Mouse (Mus musculus): ENCODE data around the gene Usp22. TPM values are rescaled to one million over a fixed set of nuclear protein-coding genes. Genes with fewer than 3 reads are reported as not detected.

Usp22 gene
- polyA plus RNA-seq, 1 experiment from 2014 or later = 149 TPM

- Histone ChIP-seq H3K36me3 (ENCODE audit: control insufficient read depth, insufficient read depth, low read length) (no peaks in the 10 kb centered on the region), H3K9me3 (ENCODE audit: control insufficient read depth, low read length) (no peaks in the 10 kb centered on the region), H3K4me3 (ENCODE audit: low read depth, low read length) (no peak within 1 kb of the TSS), H3K4me1 (ENCODE audit: control insufficient read depth, insufficient read depth, low read length) (no peaks in the 10 kb centered on the region), H3K4me2 (ENCODE audit: low read depth, low read length) (no peak within 1 kb of the TSS), H3K9ac (ENCODE audit: low read depth, low read length) (no peak within 1 kb of the TSS), H3K27ac (replicated peaks; ENCODE audit: low read depth, low read length) (no peak within 1 kb of the TSS), H3K27me3 (replicated peaks; ENCODE audit: control insufficient read depth, insufficient read depth, low read length) (no peaks in the 10 kb centered on the region)
- no peak for DNase-seq (ENCODE audit: low spot score)
- ATAC-seq (ENCODE audit: low read depth) = no peak
- WGBS = 87% methylated on average over 23 of the region's 23 CpGs
These were observed 48.1 kb downstream of the Usp22 start, which contains the start of gene Tnfrsf13b for GRCm38 (mm10) chr11:61126606-61127355. Gene Tnfrsf13b (plus strand): TSS chr11:61126755.

GRCm38 (mm10) chr11:61125970-61126369, 48.9 kb downstream of the Usp22 start:
- Histone ChIP-seq H3K9me3 (ENCODE audit: control insufficient read depth, low read length) (no peaks in the 10 kb centered on the region), H3K27me3 (replicated peaks; ENCODE audit: control insufficient read depth, insufficient read depth, low read length) (no peaks in the 10 kb centered on the region), H3K4me1 (ENCODE audit: control insufficient read depth, insufficient read depth, low read length) (no peaks in the 10 kb centered on the region), H3K36me3 (ENCODE audit: control insufficient read depth, insufficient read depth, low read length) (no peaks in the 10 kb centered on the region), H3K4me3 (ENCODE audit: low read depth, low read length) (no peak overlapping the region), H3K4me2 (ENCODE audit: low read depth, low read length) (no peak overlapping the region), H3K27ac (replicated peaks; ENCODE audit: low read depth, low read length) (no peak overlapping the region), H3K9ac (ENCODE audit: low read depth, low read length) (no peak overlapping the region)
- no peak for DNase-seq (ENCODE audit: low spot score)
- WGBS = 88% methylated on average over 5 of the region's 5 CpGs
- no peak for ATAC-seq (ENCODE audit: low read depth)

- no peaks in the 10 kb centered on the region for H3K36me3 ChIP-seq (ENCODE audit: control insufficient read depth, insufficient read depth, low read length)
- WGBS = 74% methylated on average over 3 of the region's 3 CpGs
- no peaks in the 10 kb centered on the region for H3K9me3 ChIP-seq (ENCODE audit: control insufficient read depth, low read length)
- H3K4me1 ChIP-seq (ENCODE audit: control insufficient read depth, insufficient read depth, low read length) = no peaks in the 10 kb centered on the region
- no peak overlapping the region for H3K9ac ChIP-seq (ENCODE audit: low read depth, low read length)
- ATAC-seq (ENCODE audit: low read depth) (no peak), DNase-seq (ENCODE audit: low spot score) (no peak)
- no peak overlapping the region for H3K4me3 ChIP-seq (ENCODE audit: low read depth, low read length)
- no peak overlapping the region for H3K4me2 ChIP-seq (ENCODE audit: low read depth, low read length)
- H3K27me3 ChIP-seq (replicated peaks; ENCODE audit: control insufficient read depth, insufficient read depth, low read length) = no peaks in the 10 kb centered on the region
- no peak overlapping the region for H3K27ac ChIP-seq (replicated peaks; ENCODE audit: low read depth, low read length)
These were observed 51.0 kb downstream of the Usp22 start for GRCm38 (mm10) chr11:61123886-61124285.

GRCm38 (mm10) chr11:61122769-61123288, 52.0 kb downstream of the Usp22 start:
- WGBS = 81% methylated on average over 8 of the region's 8 CpGs
- Histone ChIP-seq H3K4me2 (ENCODE audit: low read depth, low read length) (no peak overlapping the region), H3K27ac (replicated peaks; ENCODE audit: low read depth, low read length) (no peak overlapping the region), H3K27me3 (replicated peaks; ENCODE audit: control insufficient read depth, insufficient read depth, low read length) (no peaks in the 10 kb centered on the region), H3K9me3 (ENCODE audit: control insufficient read depth, low read length) (no peaks in the 10 kb centered on the region), H3K4me1 (ENCODE audit: control insufficient read depth, insufficient read depth, low read length) (no peaks in the 10 kb centered on the region), H3K4me3 (ENCODE audit: low read depth, low read length) (no peak overlapping the region), H3K9ac (ENCODE audit: low read depth, low read length) (no peak overlapping the region), H3K36me3 (ENCODE audit: control insufficient read depth, insufficient read depth, low read length) (no peaks in the 10 kb centered on the region)
- DNase-seq (ENCODE audit: low spot score) = no peak
- ATAC-seq (ENCODE audit: low read depth) = no peak

- H3K27ac ChIP-seq (replicated peaks; ENCODE audit: low read depth, low read length) = no peak overlapping the region
- 80% methylated on average over 9 of the region's 9 CpGs for WGBS
These were observed 52.5 kb downstream of the Usp22 start for GRCm38 (mm10) chr11:61122283-61122768.

GRCm38 (mm10) chr11:61119996-61120583, 54.8 kb downstream of the Usp22 start:
- H3K9me3 ChIP-seq (ENCODE audit: control insufficient read depth, low read length) = no peaks in the 10 kb centered on the region
- DNase-seq (ENCODE audit: low spot score) (no peak), ATAC-seq (ENCODE audit: low read depth) (no peak)
- no peak overlapping the region for H3K27ac ChIP-seq (replicated peaks; ENCODE audit: low read depth, low read length)
- no peaks in the 10 kb centered on the region for H3K27me3 ChIP-seq (replicated peaks; ENCODE audit: control insufficient read depth, insufficient read depth, low read length)
- H3K36me3 ChIP-seq (ENCODE audit: control insufficient read depth, insufficient read depth, low read length) = no peaks in the 10 kb centered on the region
- 89% methylated on average over 3 of the region's 3 CpGs for WGBS
- H3K4me2 ChIP-seq (ENCODE audit: low read depth, low read length) = no peak overlapping the region
- no peaks in the 10 kb centered on the region for H3K4me1 ChIP-seq (ENCODE audit: control insufficient read depth, insufficient read depth, low read length)
- H3K4me3 ChIP-seq (ENCODE audit: low read depth, low read length) = no peak overlapping the region
- H3K9ac ChIP-seq (ENCODE audit: low read depth, low read length) = no peak overlapping the region

More at GRCm38 (mm10) chr11:61122283-61122768, 52.5 kb downstream of the Usp22 start:
- Histone ChIP-seq H3K36me3 (ENCODE audit: control insufficient read depth, insufficient read depth, low read length) (no peaks in the 10 kb centered on the region), H3K4me3 (ENCODE audit: low read depth, low read length) (no peak overlapping the region), H3K4me1 (ENCODE audit: control insufficient read depth, insufficient read depth, low read length) (no peaks in the 10 kb centered on the region), H3K4me2 (ENCODE audit: low read depth, low read length) (no peak overlapping the region), H3K27me3 (replicated peaks; ENCODE audit: control insufficient read depth, insufficient read depth, low read length) (no peaks in the 10 kb centered on the region), H3K9me3 (ENCODE audit: control insufficient read depth, low read length) (no peaks in the 10 kb centered on the region), H3K9ac (ENCODE audit: low read depth, low read length) (no peak overlapping the region)
- DNase-seq (ENCODE audit: low spot score) (no peak), ATAC-seq (ENCODE audit: low read depth) (no peak)

GRCm38 (mm10) chr11:61116226-61116625, 58.6 kb downstream of the Usp22 start:
- ATAC-seq (ENCODE audit: low read depth) = no peak
- Histone ChIP-seq H3K36me3 (ENCODE audit: control insufficient read depth, insufficient read depth, low read length) (no peaks in the 10 kb centered on the region), H3K4me2 (ENCODE audit: low read depth, low read length) (no peak overlapping the region), H3K4me1 (ENCODE audit: control insufficient read depth, insufficient read depth, low read length) (no peaks in the 10 kb centered on the region), H3K4me3 (ENCODE audit: low read depth, low read length) (no peak overlapping the region), H3K9me3 (ENCODE audit: control insufficient read depth, low read length) (no peaks in the 10 kb centered on the region), H3K9ac (ENCODE audit: low read depth, low read length) (no peak overlapping the region), H3K27me3 (replicated peaks; ENCODE audit: control insufficient read depth, insufficient read depth, low read length) (no peaks in the 10 kb centered on the region), H3K27ac (replicated peaks; ENCODE audit: low read depth, low read length) (no peak overlapping the region)
- 57% methylated on average over 8 of the region's 8 CpGs for WGBS
- no peak for DNase-seq (ENCODE audit: low spot score)

GRCm38 (mm10) chr11:61112323-61112995, 62.4 kb downstream of the Usp22 start:
- Histone ChIP-seq H3K4me2 (ENCODE audit: low read depth, low read length) (no peak overlapping the region), H3K9ac (ENCODE audit: low read depth, low read length) (no peak overlapping the region), H3K4me3 (ENCODE audit: low read depth, low read length) (no peak overlapping the region), H3K9me3 (ENCODE audit: control insufficient read depth, low read length) (no peaks in the 10 kb centered on the region), H3K27me3 (replicated peaks; ENCODE audit: control insufficient read depth, insufficient read depth, low read length) (no peaks in the 10 kb centered on the region), H3K27ac (replicated peaks; ENCODE audit: low read depth, low read length) (no peak overlapping the region), H3K36me3 (ENCODE audit: control insufficient read depth, insufficient read depth, low read length) (no peaks in the 10 kb centered on the region), H3K4me1 (ENCODE audit: control insufficient read depth, insufficient read depth, low read length) (no peaks in the 10 kb centered on the region)
- WGBS = 79% methylated on average over 8 of the region's 8 CpGs
- ATAC-seq (ENCODE audit: low read depth) = no peak
- no peak for DNase-seq (ENCODE audit: low spot score)
